Mouse (Mus musculus) bone marrow, adult 2 months (tissue): ENCODE results near the gene Rpl36al.

Experiments
- CTCF ChIP-seq: fragments of 200-500 bp; IDR thresholded peaks from 2 replicates; pipeline ENCODE4 v1.5.1; 2011; ENCODE audit warnings: low read length, control low read depth; ENCODE audit not compliant: control insufficient read depth, insufficient read depth
- POLR2A ChIP-seq: fragments of 200-500 bp; IDR thresholded peaks from 2 replicates; pipeline ENCODE4 v1.6.1; 2011; ENCODE audit warnings: low read depth, mild to moderate bottlenecking, control low read depth, low read length, borderline replicate concordance; ENCODE audit not compliant: control insufficient read depth

- TF ChIP-seq CTCF (no peak), POLR2A (no peak)
These were observed 3.1 kb upstream of the Rpl36al start for GRCm38 (mm10) chr12:69186811-69187471.
